Mouse (Mus musculus) cortical plate, adult 2 months (tissue): ENCODE data around the gene Chd9. TPM values are rescaled to one million over a fixed set of nuclear protein-coding genes. Genes with fewer than 3 reads are reported as not detected.

Source experiments
- H3K27ac ChIP-seq: fragments of 200-500 bp; 2 replicates; pipeline ENCODE4 v1.5.1; 2012; ENCODE audit warnings: low read length, control low read depth, inconsistent platforms; ENCODE audit not compliant: insufficient read depth
- H3K4me1 ChIP-seq: fragments of 200-500 bp; 2 replicates; pipeline ENCODE4 v1.6.1; 2011; ENCODE audit warnings: low read length; ENCODE audit not compliant: control insufficient read depth, insufficient read depth
- H3K4me3 ChIP-seq: fragments of 200-500 bp; 2 replicates; pipeline ENCODE4 v1.5.1; 2011; ENCODE audit warnings: mild to moderate bottlenecking, low read length, control low read depth; ENCODE audit not compliant: insufficient read depth
- CTCF ChIP-seq: fragments of 200-500 bp; IDR thresholded peaks from 2 replicates; pipeline ENCODE4 v1.5.1; 2011; ENCODE audit warnings: mild to moderate bottlenecking, control low read depth, low read length; ENCODE audit not compliant: insufficient read depth; ENCODE audit errors: extremely low read depth
- POLR2A ChIP-seq: fragments of 200-500 bp; IDR thresholded peaks from 2 replicates; pipeline ENCODE4 v1.6.1; 2011; ENCODE audit warnings: mild to moderate bottlenecking, low read length, control low read depth; ENCODE audit not compliant: insufficient read depth; ENCODE audit errors: extremely low read depth
- polyA plus RNA-seq: library from polyadenylated mRNA; depleted of rRNA; stranded (reverse); fragments of >200 nt; gene quantifications from 2 replicates; pipeline ENCODE4 v1.2.3, GENCODE M21; 2012

Gene Chd9
- polyA plus RNA-seq, 1 experiment, result 291 TPM

GRCm38 (mm10) chr8:91046370-91046769 lies 218.2 kb downstream of the Chd9 start:
- Histone ChIP-seq H3K4me1 (peaks cover 1% of the 10 kb centered on the region; the same call in 1 of the 2 replicates), H3K27ac (no peak overlapping the region), H3K4me3 (no peak overlapping the region)
- TF ChIP-seq CTCF, result no peak
- no peak for TF ChIP-seq POLR2A

- no peak overlapping the region for H3K4me3 ChIP-seq
- TF ChIP-seq POLR2A, result no peak
- TF ChIP-seq CTCF, result no peak
- peaks cover 1% of the 10 kb centered on the region; the same call in 1 of the 2 replicates for H3K4me1 ChIP-seq
- no peak overlapping the region for H3K27ac ChIP-seq
Measured at GRCm38 (mm10) chr8:91051037-91051436, 222.9 kb downstream of the Chd9 start.

GRCm38 (mm10) chr8:91054418-91054817 lies 226.3 kb downstream of the Chd9 start:
- TF ChIP-seq CTCF (no peak), POLR2A (no peak)
- H3K4me3 ChIP-seq, result no peak overlapping the region
- H3K4me1 ChIP-seq, result peaks cover 1% of the 10 kb centered on the region; the same call in 1 of the 2 replicates
- no peak overlapping the region for H3K27ac ChIP-seq

GRCm38 (mm10) chr8:91056848-91057247 lies 228.7 kb downstream of the Chd9 start:
- no peak for TF ChIP-seq CTCF
- TF ChIP-seq POLR2A, result no peak
- Histone ChIP-seq H3K4me1 (no peaks in the 10 kb centered on the region), H3K27ac (no peak overlapping the region), H3K4me3 (no peak overlapping the region)

GRCm38 (mm10) chr8:91059086-91059578 lies 231.0 kb downstream of the Chd9 start:
- no peak overlapping the region for H3K4me3 ChIP-seq
- no peak for TF ChIP-seq CTCF
- no peak for TF ChIP-seq POLR2A
- no peak overlapping the region for H3K27ac ChIP-seq
- no peaks in the 10 kb centered on the region for H3K4me1 ChIP-seq

- Histone ChIP-seq H3K4me1 (no peaks in the 10 kb centered on the region), H3K4me3 (no peak overlapping the region), H3K27ac (no peak overlapping the region)
- no peak for TF ChIP-seq POLR2A
- no peak for TF ChIP-seq CTCF
Measured at GRCm38 (mm10) chr8:91059884-91060510, 231.8 kb downstream of the Chd9 start.

- no peak overlapping the region for H3K4me3 ChIP-seq
- no peaks in the 10 kb centered on the region for H3K4me1 ChIP-seq
- no peak overlapping the region for H3K27ac ChIP-seq
- TF ChIP-seq POLR2A (no peak), CTCF (no peak)
Measured at GRCm38 (mm10) chr8:91060555-91061471, 232.7 kb downstream of the Chd9 start.

- H3K27ac ChIP-seq, result no peak overlapping the region
- H3K4me3 ChIP-seq, result no peak overlapping the region
- peaks cover 1% of the 10 kb centered on the region for H3K4me1 ChIP-seq
- TF ChIP-seq CTCF, result no peak
- no peak for TF ChIP-seq POLR2A
Measured at GRCm38 (mm10) chr8:91065179-91065578, 237.0 kb downstream of the Chd9 start.

- Histone ChIP-seq H3K4me3 (peak overlapping the region; percentile 89), H3K4me1 (peaks cover 6% of the 10 kb centered on the region), H3K27ac (no peak overlapping the region)
- TF ChIP-seq CTCF, result no peak
- TF ChIP-seq POLR2A, result no peak
Measured at GRCm38 (mm10) chr8:91069407-91069806, 241.3 kb downstream of the Chd9 start.
